Mouse (Mus musculus) hindbrain, postnatal 0 days (tissue): ENCODE measurements around the gene Lmo1. TPM values are rescaled to one million over a fixed set of nuclear protein-coding genes. Genes with fewer than 3 reads are reported as not detected.

Experiments used
- ATAC-seq: fragments of 200-750 bp; cut with Nextera tagmentation; 2 replicates; pipeline ENCODE4 v1.8.0; 2017; ENCODE audit warnings: mild to moderate bottlenecking, moderate TSS enrichment, moderate library complexity
- DNase-seq: peaks from one replicate; pipeline ENCODE4 v3.0.0-alpha.2; 2015; ENCODE audit warnings: low spot score
- H3K27ac ChIP-seq: fragments of 300-500 bp; sonication (generic); 2 replicates; pipeline ENCODE4 v1.5.1; 2014; ENCODE audit warnings: mild to moderate bottlenecking
- H3K27me3 ChIP-seq: fragments of 300-500 bp; sonication (generic); 2 replicates; pipeline ENCODE4 v1.6.1; 2014; ENCODE audit warnings: low read length, mixed read lengths; ENCODE audit not compliant: insufficient read depth
- H3K36me3 ChIP-seq: fragments of 300-500 bp; sonication (generic); 2 replicates; pipeline ENCODE4 v1.6.1; 2014; ENCODE audit warnings: low read length, mixed read lengths; ENCODE audit not compliant: insufficient read depth
- H3K4me1 ChIP-seq: fragments of 300-500 bp; sonication (generic); 2 replicates; pipeline ENCODE4 v1.6.1; 2014; ENCODE audit warnings: antibody characterized with exemption, low read length, mixed read lengths; ENCODE audit not compliant: insufficient read depth
- H3K4me2 ChIP-seq: fragments of 300-500 bp; sonication (generic); 2 replicates; pipeline ENCODE4 v1.6.1; 2014; ENCODE audit warnings: low read depth, mild to moderate bottlenecking, low read length, moderate library complexity, mixed read lengths
- H3K4me3 ChIP-seq: fragments of 300-500 bp; sonication (generic); 2 replicates; pipeline ENCODE4 v1.5.1; 2014; ENCODE audit warnings: low read length
- H3K9ac ChIP-seq: fragments of 300-500 bp; sonication (generic); replicated peaks from 2 replicates; pipeline ENCODE4 v1.6.1; 2014; ENCODE audit warnings: mild to moderate bottlenecking, low read length, moderate library complexity, mixed read lengths
- H3K9me3 ChIP-seq: fragments of 300-500 bp; sonication (generic); 2 replicates; pipeline ENCODE4 v1.6.1; 2016; ENCODE audit warnings: low read length, mixed read lengths
- CTCF ChIP-seq: IDR thresholded peaks from 2 replicates; pipeline ENCODE4 v1.5.1; 2016; ENCODE audit warnings: antibody characterized with exemption, control low read depth, low read depth
- WGBS: fragments of 180-500 bp; shearing (Covaris S2); extraction: QIAGEN DNeasy Blood & Tissue Kit; methylation state at CpG from one replicate; pipeline ENCODE4 v1.1.7; 2014; 5-methylcytosine and 5-hydroxymethylcytosine counted together
- polyA plus RNA-seq: library from polyadenylated mRNA; unstranded; fragments of >200 nt; fragmentation: Nextera tagmentation; extraction: Ambion mirVana; gene quantifications from 2 replicates; pipeline ENCODE4 v1.2.1, GENCODE M21; 2015
- total RNA-seq: library from RNA; depleted of rRNA; stranded (reverse); fragments of >200 nt; gene quantifications from 2 replicates; pipeline ENCODE4 v1.2.3, GENCODE M21; 2014

Lmo1 gene
- total and polyA plus RNA-seq, 2 experiments from 2014 or later: 48.4 to 53.0 TPM

DNA sequence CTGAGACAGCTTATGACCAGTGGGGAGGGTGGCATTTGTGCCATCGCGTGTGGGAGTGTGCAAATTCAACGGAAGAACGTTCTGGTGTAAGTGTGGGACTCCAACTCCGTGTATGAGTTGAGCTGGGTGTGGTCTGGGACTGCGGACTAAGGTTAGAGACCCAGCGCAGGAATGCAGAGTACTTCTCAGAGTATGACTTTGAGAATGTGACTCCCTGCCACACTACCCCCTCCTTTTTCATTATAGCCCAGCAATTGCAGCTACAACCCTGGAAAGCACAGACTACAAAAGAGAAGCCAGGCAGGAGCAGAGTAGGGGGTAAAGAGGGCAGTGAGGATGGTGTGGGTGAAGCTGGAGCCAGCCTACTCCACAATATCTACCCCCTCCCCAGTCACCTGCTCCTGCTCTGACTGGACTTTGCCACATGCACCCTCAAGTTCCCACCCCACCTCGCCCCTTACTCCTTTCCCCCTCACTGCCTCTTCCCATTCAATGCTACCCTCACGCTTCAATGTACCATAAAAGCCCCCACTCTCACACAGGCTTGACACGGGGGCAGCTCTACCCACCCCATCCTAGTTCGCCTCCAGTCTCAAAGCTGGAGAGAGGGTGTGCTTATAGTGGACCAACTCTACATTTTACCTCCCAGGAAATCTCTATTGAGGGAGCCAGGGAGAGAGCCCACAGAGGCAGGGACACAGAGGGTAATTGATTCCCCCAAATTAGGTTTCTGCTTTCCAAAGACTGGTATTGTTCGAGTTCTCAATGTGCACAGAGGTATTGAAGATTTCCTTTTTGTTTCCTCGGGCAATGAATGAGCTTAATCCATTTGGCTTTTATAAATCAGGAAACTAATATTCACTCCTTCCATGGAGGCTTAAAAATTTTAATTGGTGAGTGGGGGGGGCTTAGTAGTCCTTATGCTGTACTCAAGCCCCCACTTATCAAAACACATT is 941 bp upstream of the Lmo1 start:
- DNase-seq (no peak), ATAC-seq (peak; percentile 24; the same call in 1 of the 2 replicates)
- peaks cover 10% of the 10 kb centered on the region; the same call in 1 of the 2 replicates for H3K4me1 ChIP-seq
- WGBS: 11% methylated on average over 13 of the region's 13 CpGs
- H3K27me3 ChIP-seq: no peaks in the 10 kb centered on the region; the same call in 1 of the 2 replicates
- H3K9ac ChIP-seq: peak overlapping the region; percentile 73; the same call in 1 of the 2 replicates
- H3K4me2 ChIP-seq: peak overlapping the region; percentile 100
- H3K36me3 ChIP-seq: no peaks in the 10 kb centered on the region
- TF ChIP-seq CTCF: no peak
- H3K9me3 ChIP-seq: no peaks in the 10 kb centered on the region
- 0 out of 2 replicates have a peak overlapping the region, but pooled peaks have one; percentile 64 for H3K27ac ChIP-seq
- H3K4me3 ChIP-seq: peak overlapping the region; percentile 69

DNA sequence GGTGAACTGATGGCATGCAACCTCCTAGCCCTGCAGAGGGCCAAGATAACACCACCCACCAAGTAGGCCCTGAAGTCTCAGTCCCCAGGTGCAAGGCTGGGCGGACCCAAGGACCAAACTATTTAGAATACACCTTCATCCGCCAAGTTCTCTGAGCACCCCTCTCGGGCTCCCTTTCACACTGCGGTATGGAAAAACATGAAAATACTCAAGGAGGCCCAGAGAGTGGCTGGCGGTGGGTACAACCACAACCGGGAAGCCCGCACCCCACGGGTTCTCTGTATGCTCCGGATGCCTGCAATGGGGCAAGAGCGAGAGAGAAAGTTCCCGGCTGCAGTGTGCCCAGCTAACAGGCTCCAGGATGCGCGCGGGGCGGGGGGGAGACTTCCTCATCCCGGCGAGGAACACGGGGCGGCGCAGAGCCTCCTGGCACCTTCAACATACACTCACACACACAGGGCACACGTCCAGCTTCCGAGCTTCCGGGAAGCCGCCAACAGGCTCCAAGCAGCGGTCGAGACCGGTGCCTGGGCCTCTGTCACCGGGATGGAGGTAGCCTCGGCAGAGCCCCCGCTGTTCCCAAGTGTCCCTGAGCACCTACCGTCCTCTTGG is 564 bp downstream of the Lmo1 start:
- H3K27ac ChIP-seq: peak overlapping the region; percentile 64; the same call in 1 of the 2 replicates
- peak overlapping the region; percentile 69 for H3K4me3 ChIP-seq
- WGBS: 6% methylated on average over 31 of the region's 31 CpGs
- DNase-seq (peak; percentile 64), ATAC-seq (peak; percentile 19)
- H3K36me3 ChIP-seq: no peaks in the 10 kb centered on the region
- peaks cover 10% of the 10 kb centered on the region; the same call in 1 of the 2 replicates for H3K4me1 ChIP-seq
- no peaks in the 10 kb centered on the region; the same call in 1 of the 2 replicates for H3K27me3 ChIP-seq
- H3K4me2 ChIP-seq: peak overlapping the region; percentile 100
- no peaks in the 10 kb centered on the region for H3K9me3 ChIP-seq
- no peak for TF ChIP-seq CTCF
- peak overlapping the region; percentile 73 for H3K9ac ChIP-seq

DNA sequence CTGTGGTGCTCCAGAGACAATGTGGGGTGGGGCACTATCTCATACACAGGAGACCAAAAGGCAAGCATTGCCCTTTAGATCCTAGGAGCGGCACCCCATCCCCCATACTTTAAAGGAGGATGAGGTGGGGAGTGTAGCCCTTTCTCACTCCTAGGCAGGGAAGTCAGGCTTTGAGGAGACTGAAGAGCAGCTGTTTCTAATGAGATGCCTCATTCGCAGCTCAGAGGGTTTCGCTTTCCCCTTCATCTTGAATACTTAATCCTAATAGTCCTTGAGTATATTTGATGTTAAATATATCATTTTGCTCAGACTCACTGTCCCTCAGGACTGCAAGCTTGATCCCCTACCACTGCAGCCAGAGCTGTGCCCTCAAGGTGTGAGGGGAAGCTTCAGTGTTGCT is 3.1 kb downstream of the Lmo1 start:
- no peak overlapping the region for H3K9ac ChIP-seq
- no peak for DNase-seq
- H3K9me3 ChIP-seq: no peaks in the 10 kb centered on the region
- H3K27me3 ChIP-seq: no peaks in the 10 kb centered on the region; the same call in none of the 2 replicates
- WGBS: 67% methylated on average over 3 of the region's 3 CpGs
- H3K4me2 ChIP-seq: no peak overlapping the region
- ATAC-seq: no peak
- no peak for TF ChIP-seq CTCF
- no peak overlapping the region for H3K4me3 ChIP-seq
- H3K4me1 ChIP-seq: peaks cover 10% of the 10 kb centered on the region; the same call in 1 of the 2 replicates
- no peak overlapping the region for H3K27ac ChIP-seq
- no peaks in the 10 kb centered on the region for H3K36me3 ChIP-seq

DNA sequence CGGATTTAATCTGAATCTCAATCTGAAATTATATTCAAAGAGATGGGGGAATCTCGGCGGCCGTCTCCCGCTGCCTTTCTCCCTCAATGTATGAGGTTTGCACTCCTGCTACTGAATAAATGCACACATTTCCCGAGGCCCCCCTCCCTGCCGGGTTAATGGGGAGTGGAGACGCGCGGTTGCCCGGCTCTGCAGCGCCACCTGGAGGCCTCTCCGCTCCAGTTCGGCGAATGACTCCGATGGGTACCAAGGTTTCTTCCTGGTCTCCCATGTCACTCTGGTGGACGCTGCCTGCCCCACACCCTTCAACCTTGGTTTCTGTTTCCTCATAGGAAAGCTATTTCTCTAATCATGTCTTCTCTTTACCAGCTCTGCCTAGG is 4.6 kb downstream of the Lmo1 start:
- Histone ChIP-seq H3K4me1 (0 out of 2 replicates have a peak, but pooled peaks cover 7% of the 10 kb centered on the region), H3K27ac (peak overlapping the region; percentile 79), H3K27me3 (no peaks in the 10 kb centered on the region; the same call in none of the 2 replicates), H3K9me3 (no peaks in the 10 kb centered on the region), H3K36me3 (no peaks in the 10 kb centered on the region), H3K4me3 (peak overlapping the region; percentile 59), H3K4me2 (peak overlapping the region; percentile 98), H3K9ac (peak overlapping the region; percentile 73; the same call in 1 of the 2 replicates)
- ATAC-seq (peak; percentile 69), DNase-seq (peak; percentile 92)
- WGBS: under 1% methylated on average over 17 of the region's 17 CpGs
- peak; percentile 95 for TF ChIP-seq CTCF

DNA sequence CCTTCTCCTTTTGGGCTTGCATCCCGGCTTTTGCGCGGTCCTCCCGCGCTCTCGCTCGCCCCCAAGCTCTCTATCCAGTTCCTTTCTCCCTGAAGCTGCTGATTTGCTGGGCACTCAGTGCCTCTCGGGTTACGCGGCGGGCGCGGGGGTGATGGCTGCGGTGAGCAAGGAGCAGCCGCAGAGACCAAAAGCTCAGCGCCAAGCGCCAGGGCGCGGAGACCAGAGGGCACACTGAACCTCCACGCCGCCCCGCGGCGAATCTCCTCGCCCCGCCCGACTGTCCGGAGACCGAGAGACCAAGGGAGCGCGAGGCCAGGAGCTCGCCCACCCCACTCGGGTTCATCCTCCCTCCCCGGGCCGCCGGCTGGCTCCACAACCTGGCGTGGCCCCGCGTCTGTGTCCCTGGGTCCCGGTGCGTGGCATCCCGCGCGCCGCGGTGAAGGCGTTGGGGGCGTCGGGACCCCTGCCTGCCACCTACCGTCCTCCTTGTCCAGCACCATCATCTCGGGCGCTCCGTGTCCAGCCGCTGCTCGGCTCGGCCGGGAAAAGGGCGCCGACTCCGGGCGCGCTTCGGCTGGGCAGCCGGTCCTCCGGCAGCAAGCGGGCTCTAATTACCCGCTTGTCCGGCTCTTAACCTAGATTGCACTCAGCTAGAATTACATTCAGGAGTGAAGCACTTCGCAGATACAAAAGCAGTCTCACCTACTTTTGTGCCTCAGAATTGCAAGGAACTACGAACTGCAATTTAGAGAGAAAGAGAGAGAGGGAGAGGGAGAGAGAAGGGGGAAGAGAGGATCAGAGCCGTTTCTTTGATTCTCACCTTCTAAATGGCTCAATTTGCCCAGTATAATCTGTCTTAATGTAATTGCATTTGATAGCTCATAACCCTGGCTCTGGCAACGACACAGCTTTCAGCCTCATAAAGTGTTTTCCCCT is 5.2 kb downstream of the Lmo1 start:
- Histone ChIP-seq H3K9ac (peak overlapping the region; percentile 73), H3K4me1 (0 out of 2 replicates have a peak, but pooled peaks cover 5% of the 10 kb centered on the region), H3K9me3 (no peaks in the 10 kb centered on the region), H3K4me3 (peak overlapping the region; percentile 59), H3K36me3 (no peaks in the 10 kb centered on the region), H3K4me2 (peak overlapping the region; percentile 98), H3K27me3 (no peaks in the 10 kb centered on the region; the same call in none of the 2 replicates), H3K27ac (peak overlapping the region; percentile 79)
- under 1% methylated on average over 68 of the region's 72 CpGs for WGBS
- peak; percentile 30; the same call in 1 of the 2 replicates for TF ChIP-seq CTCF
- DNase-seq (peak; percentile 52), ATAC-seq (peak; percentile 30)
